Mouse (Mus musculus): ENCODE measurements around the gene Adgrl3.

The Adgrl3 gene

GRCm38 (mm10) chr5:81347571-81347970 is 327.6 kb downstream of the Adgrl3 start:
- POLR2A ChIA-PET: no interaction called here
- CTCF ChIA-PET: no interaction called here

GRCm38 (mm10) chr5:81359560-81359959 is 339.6 kb downstream of the Adgrl3 start:
- ChIA-PET CTCF (no interaction called here), POLR2A (interaction anchor here in 1 of 4 experiments (0.7 kb wide), 1 partner anchor 443 kb away, joined by 3 read pairs; no protein-coding TSS in a partner anchor)

GRCm38 (mm10) chr5:81364198-81364643 is 344.3 kb downstream of the Adgrl3 start:
- ChIA-PET CTCF (no interaction called here), POLR2A (no interaction called here)

DNA sequence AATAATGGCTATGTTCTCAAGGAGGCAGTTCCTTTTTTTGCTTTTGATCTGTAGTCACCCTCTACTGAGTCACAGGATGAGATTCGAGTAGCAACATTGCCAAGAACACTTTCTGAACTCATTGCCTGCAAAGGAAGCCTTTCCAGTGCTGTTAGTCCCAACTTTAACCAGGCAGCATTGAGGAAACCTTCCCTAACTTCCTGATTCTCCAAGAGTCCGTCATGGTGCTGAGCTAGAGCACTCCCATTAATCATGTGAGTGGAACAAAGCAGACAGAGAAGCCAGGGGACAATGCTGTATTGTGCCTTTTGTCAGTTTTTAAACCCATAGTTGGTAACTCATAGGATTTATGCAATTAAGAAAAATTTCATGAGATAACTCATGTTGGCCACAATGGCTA is 345.3 kb downstream of the Adgrl3 start:
- ChIA-PET POLR2A (no interaction called here), CTCF (no interaction called here)

DNA sequence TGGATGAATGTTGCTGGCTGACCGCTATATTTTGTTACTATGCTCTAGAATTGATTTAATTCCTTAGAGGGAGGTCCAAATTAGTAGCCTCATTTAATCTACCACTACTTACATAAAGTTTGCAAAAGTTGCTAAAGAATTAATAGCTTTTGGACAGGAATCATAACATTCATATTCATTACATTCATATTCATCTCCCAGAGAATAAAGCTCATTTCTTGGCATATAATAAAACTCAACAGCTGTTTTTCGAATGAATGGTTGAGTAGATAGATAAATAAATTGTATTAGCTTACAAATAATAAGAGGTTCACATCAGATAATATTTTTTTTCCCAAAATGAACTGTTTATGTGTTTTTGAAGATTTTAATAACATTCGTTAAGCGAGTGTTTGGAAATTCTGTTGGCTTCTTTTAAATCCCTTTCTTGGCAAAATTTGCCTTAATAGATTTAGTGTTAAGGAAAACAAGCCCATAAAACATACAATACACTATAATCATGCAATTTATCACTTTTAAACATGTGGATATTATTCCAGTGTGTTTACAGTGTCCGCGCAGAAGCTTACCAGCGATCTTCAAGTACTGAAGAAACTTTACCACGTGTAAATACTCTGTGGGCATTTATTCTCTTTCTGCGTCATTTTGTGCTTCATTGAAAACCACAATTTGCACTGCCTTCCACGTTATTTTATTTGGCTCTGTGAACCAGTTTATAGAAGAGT is 350.4 kb downstream of the Adgrl3 start:
- ChIA-PET POLR2A (no interaction called here), CTCF (no interaction called here)

GRCm38 (mm10) chr5:81375992-81376391 is 356.1 kb downstream of the Adgrl3 start:
- ChIA-PET CTCF (interaction anchor here in 1 of 4 experiments (0.8 to 1.3 kb wide), 2 partner anchors 9 to 12 kb away, joined by 5 read pairs; no protein-coding TSS in a partner anchor), POLR2A (no interaction called here)

GRCm38 (mm10) chr5:81405582-81406143 is 385.7 kb downstream of the Adgrl3 start:
- ChIA-PET CTCF (no interaction called here), POLR2A (no interaction called here)

- CTCF ChIA-PET: no interaction called here
- POLR2A ChIA-PET: interaction anchor here in 1 of 4 experiments (0.6 kb wide), 1 partner anchor 656 kb away, joined by 3 read pairs; no protein-coding TSS in a partner anchor
Measured at GRCm38 (mm10) chr5:81417326-81417725, 397.4 kb downstream of the Adgrl3 start.

DNA sequence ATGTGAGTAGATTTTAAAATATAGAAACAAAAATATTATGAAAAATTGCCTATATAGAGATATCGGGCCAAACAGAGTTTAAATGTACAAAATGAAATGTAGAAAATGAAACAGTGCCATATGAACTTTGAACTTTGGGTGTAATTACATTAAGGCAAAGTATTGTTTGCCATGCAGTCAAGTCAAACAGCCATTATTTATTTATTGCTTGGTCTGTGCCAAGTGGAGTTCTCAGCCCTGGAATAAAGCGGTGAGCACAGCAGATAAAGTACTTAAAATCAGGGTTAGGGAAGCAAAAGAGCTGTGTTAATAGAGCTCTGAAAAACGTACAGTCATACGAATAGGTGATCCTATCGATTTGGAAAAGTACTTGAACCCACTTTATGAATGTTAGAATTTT is 407.5 kb downstream of the Adgrl3 start:
- ChIA-PET CTCF (no interaction called here), POLR2A (no interaction called here)

DNA sequence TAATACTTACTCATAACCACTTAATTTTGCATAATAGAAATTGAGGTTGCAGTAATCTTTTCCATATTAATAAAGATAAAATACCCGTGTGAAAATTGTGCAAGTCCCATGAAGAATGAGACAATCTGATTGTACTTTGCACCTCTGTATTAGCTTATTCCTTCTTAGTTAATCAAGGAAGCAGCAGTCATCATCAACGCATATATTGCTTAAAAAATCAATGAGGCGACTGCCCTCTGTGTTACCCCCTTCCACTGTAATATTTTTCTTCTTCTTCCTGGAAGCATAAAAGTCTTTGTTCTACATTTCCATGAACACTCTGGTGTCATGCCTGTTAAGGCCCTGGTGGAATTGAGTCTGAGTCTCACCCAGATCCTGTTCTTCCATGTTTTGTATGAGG is 416.4 kb downstream of the Adgrl3 start:
- POLR2A ChIA-PET: no interaction called here
- CTCF ChIA-PET: no interaction called here

- ChIA-PET POLR2A (interaction anchor here in 1 of 4 experiments (0.7 kb wide), 1 partner anchor 150 kb away, joined by 3 read pairs; no protein-coding TSS in a partner anchor), CTCF (no interaction called here)
Measured at GRCm38 (mm10) chr5:81442150-81442549, 422.2 kb downstream of the Adgrl3 start.

- ChIA-PET POLR2A (no interaction called here), CTCF (no interaction called here)
Measured at GRCm38 (mm10) chr5:81465971-81466370, 446.0 kb downstream of the Adgrl3 start.

GRCm38 (mm10) chr5:81474681-81475080 is 454.7 kb downstream of the Adgrl3 start:
- ChIA-PET CTCF (no interaction called here), POLR2A (interaction anchor here in 1 of 4 experiments (0.6 to 0.7 kb wide), 2 partner anchors 456 to 686 kb away, joined by 4 to 5 read pairs; no protein-coding TSS in a partner anchor)

DNA sequence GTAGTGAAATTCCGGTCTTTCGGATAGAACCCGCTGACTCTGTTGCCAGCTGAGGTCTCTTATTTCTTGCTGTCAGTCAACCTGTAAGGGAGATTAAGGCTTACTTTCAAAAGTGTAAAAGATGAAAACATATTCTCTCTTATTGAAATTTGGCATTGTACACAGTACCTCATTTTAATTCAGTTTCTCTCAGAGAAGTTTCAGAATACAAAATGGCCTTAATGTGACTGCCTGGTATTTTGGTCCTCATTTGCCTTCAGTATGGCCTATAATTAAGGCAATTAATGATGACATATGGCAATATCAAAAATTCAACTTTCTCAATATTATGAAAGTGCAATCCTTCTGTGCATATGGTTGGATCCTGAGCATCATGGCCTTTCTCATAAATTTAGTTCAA is 455.5 kb downstream of the Adgrl3 start:
- ChIA-PET POLR2A (no interaction called here), CTCF (no interaction called here)

DNA sequence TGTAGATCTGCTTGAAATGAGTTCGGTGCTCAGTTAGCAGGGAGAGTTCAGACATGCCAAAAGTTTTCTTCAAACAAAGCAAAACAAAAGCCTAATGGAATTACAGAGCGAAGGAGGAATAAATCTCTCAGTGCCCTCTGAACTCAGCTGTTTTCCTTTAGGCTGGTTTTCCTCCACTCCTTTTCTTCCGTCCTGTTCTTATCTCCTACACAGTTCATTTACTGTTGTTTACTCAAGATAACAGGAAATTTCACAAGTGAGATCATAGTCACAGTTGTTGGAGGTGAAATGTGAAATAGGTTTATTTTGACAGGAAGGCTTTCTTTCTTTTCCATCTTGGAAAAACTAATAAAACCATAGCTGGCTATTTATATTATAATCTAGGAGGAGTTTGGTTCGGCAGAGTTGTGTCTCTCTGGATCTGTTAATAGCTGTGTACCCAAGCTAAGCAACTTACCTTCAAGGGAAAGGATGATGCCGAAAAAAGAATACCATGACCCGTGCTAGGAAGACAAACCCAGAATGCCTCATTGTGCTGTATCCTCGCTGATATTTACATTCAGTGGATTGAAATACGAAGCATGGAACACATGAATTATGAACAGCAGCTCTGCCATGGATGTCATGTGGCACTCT is 456.2 kb downstream of the Adgrl3 start:
- ChIA-PET CTCF (no interaction called here), POLR2A (no interaction called here)

DNA sequence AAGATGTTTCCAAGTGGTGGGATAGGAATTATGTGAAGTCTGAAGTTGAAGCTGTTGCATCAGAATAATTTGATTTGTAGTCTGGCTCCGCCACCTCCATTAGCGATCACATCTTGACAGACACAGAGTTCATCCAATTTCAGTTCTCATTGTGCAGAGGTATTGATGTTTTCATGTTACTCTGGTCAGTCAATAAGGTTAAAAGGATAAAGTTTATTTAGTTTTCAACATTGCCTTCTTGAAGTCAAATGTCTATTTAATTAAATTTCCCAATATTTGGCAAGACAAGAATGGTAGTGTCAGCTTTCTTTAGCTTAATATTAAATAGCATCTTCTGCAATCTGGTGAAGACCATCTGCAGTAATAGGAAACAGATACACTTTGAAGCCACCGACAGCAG is 461.0 kb downstream of the Adgrl3 start:
- POLR2A ChIA-PET: no interaction called here
- CTCF ChIA-PET: no interaction called here

- ChIA-PET POLR2A (no interaction called here), CTCF (no interaction called here)
Measured at GRCm38 (mm10) chr5:81483890-81484289, 464.0 kb downstream of the Adgrl3 start.

GRCm38 (mm10) chr5:81501076-81501475 is 481.1 kb downstream of the Adgrl3 start:
- CTCF ChIA-PET: no interaction called here
- POLR2A ChIA-PET: no interaction called here

GRCm38 (mm10) chr5:81518720-81519496 is 499.0 kb downstream of the Adgrl3 start:
- ChIA-PET POLR2A (interaction anchor here in 2 of 4 experiments (0.7 to 1.6 kb wide), 5 partner anchors 12 to 486 kb away, joined by 3 to 5 read pairs (median 3); no protein-coding TSS in a partner anchor), CTCF (interaction anchor here in 2 of 4 experiments (0.6 to 1.8 kb wide), 3 partner anchors 18 to 828 kb away, joined by 4 to 6 read pairs (median 6); no protein-coding TSS in a partner anchor)
